Mouse (Mus musculus): Measurements from ENCODE around the gene Gm4141. TPM values are rescaled to one million over a fixed set of nuclear protein-coding genes. Genes with fewer than 3 reads are reported as not detected.
"Not testable (repeated sequence)": the region's sequence is repeated elsewhere in the genome, so short reads cannot be mapped to it uniquely, and the experiment has no call there.

The Gm4141 gene
- not detected for total RNA-seq (2022)

DNA sequence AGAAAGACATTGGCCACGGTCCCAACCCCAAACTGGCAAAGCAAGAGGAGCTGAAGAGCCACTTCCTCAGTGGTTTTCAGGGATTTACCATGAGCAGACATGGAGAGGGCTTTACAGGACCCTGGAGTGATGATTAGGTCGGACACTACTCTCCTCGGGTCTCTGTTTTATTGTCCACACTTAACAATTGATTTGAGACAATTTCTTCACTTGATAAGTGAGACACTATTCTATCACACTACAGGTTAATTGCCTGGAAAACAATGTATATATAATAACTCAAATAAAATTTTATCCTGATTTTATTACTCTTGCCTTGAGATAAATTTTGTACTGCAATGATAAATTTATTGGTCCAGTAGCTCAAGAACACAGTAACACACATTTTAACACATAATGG lies at the start of gene Gm4141:
Gm4141 (minus strand) TSS at position 101 of the 400 bp plus-strand sequence.
- DNase-seq, result not testable (repeated sequence)

DNA sequence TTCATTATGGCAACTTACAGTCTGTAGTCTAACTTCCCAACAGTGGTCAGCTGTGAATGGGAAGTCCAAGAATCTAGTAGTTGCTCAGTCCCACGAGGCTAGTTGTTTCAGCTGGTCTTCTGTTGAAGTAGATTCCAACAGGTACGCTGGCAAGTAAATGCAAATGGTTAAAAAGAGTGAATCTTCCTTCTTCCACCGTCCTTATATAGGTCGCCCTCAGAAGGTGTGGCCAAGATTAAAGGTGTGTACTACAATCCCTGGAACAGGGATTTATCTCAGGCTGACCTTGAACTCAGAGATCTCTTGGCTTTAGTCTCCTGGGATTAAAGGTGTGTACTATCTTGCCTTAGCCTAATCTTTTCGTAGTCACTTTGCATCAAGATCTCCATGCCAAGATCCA lies 22.9 kb upstream of the Gm4141 start, which contains the start of gene Gm4513:
Gm4513 (minus strand) TSS at position 101 of the 400 bp plus-strand sequence.
- DNase-seq, result not testable (repeated sequence)

DNA sequence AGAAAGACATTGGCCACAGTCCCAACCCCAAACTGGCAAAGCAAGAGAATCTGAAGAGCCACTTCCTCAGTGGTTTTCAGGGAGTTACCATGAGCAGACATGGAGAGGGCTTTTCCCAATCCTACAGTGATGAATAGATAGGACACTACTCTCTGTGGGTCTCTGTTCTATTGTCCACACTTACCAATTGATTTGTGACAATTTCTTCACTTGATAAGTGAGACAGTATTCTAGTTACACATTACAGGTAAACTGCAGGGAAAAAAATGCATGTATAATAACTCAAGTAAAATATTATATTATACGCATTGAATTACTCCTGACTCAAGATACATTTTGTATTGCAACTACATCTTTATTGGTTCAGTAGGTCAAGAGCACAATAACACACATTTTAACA lies 30.4 kb downstream of the Gm4141 start, which contains the start of gene Gm5726:
Gm5726 (minus strand) TSS at position 101 of the 400 bp plus-strand sequence.
- not testable (repeated sequence) for DNase-seq

DNA sequence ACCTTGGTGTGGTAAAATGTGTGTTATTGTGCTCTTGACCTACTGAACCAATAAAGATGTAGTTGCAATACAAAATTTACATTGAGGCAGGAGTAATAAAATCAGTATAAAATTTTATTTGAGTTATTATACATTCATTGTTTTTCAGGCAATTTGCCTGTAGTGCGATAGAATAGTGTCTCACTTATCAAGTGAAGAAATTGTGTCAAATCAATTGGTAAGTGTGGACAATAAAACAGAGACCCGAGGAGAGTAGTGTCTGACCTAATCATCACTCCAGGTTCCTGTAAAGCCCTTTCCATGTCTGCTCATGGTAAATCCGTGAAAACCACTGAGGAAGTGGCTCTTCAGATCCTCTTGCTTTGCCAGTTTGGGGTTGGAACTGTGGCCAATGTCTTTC lies 42.5 kb downstream of the Gm4141 start, which contains the start of gene Vmn1r104:
Vmn1r104 (plus strand) TSS at position 301 of the 400 bp plus-strand sequence.
- DNase-seq, result not testable (repeated sequence)

Other genes with a start within 250 kb of the Gm4141 start
- not detected for gene Gm4133, start 242.2 kb downstream of the Gm4141 start, total RNA-seq (2022)
- gene Gm5728, start 200.8 kb downstream of the Gm4141 start, total RNA-seq (2022), result not detected
- not detected for gene Vmn1r100, start 158.3 kb downstream of the Gm4141 start, total RNA-seq (2022)
- not detected for gene Vmn1r101, start 133.6 kb downstream of the Gm4141 start, total RNA-seq (2022)
- gene Gm10670, start 101.3 kb downstream of the Gm4141 start, total RNA-seq (2022), result not detected
- gene Vmn1r103, start 65.7 kb downstream of the Gm4141 start, total RNA-seq (2022), result not detected
- not detected for gene Vmn1r104, start 42.4 kb downstream of the Gm4141 start, total RNA-seq (2022)
- gene Gm5726, start 30.5 kb downstream of the Gm4141 start, total RNA-seq (2022), result not detected
- not detected for gene Gm4513, start 22.8 kb upstream of the Gm4141 start, total RNA-seq (2022)
- gene Vmn1r107, start 92.7 kb upstream of the Gm4141 start, total RNA-seq (2022), result not detected
- not detected for gene Vmn1r111, start 127.0 kb upstream of the Gm4141 start, total RNA-seq (2022)
- not detected for gene Gm10668, start 154.4 kb upstream of the Gm4141 start, total RNA-seq (2022)
- gene Vmn1r112, start 194.9 kb upstream of the Gm4141 start, total RNA-seq (2022), result not detected
- not detected for gene Vmn1r113, start 211.0 kb upstream of the Gm4141 start, total RNA-seq (2022)
- gene Vmn1r114, start 235.9 kb upstream of the Gm4141 start, total RNA-seq (2022), result not detected